Mouse (Mus musculus) ES-E14 (cell line): Measurements from ENCODE around the gene Ank2. TPM values are rescaled to one million over a fixed set of nuclear protein-coding genes. Genes with fewer than 3 reads are reported as not detected.

Experiments
- DNase-seq: peaks from one replicate; pipeline ENCODE4 v3.0.0-alpha.2; 2013; ENCODE audit warnings: low read depth, low spot score
- H3K27ac ChIP-seq: 2 replicates; pipeline ENCODE4 v1.5.1; 2012; ENCODE audit warnings: low read depth, mild to moderate bottlenecking, low read length, moderate library complexity, mixed read lengths; ENCODE audit not compliant: poor library complexity, insufficient read depth, severe bottlenecking
- H3K36me3 ChIP-seq: 2 replicates; pipeline ENCODE4 v1.6.1; 2012; ENCODE audit warnings: mild to moderate bottlenecking, low read length, moderate library complexity, mixed read lengths; ENCODE audit not compliant: control insufficient read depth, poor library complexity, insufficient read depth, severe bottlenecking
- H3K4me1 ChIP-seq, 2 experiments: fragments of 150-350 bp in 1 of 2; sonication (generic) in 1 of 2; 2 replicates each; pipeline ENCODE4 v1.6.1; 2012; ENCODE audit warnings: low read length in 2 of 2, mild to moderate bottlenecking in 1 of 2, mixed read lengths in 1 of 2; ENCODE audit not compliant: control insufficient read depth in 2 of 2, insufficient read depth in 2 of 2, poor library complexity in 1 of 2
- H3K4me3 ChIP-seq, 2 experiments: fragments of 150-350 bp in 1 of 2; sonication (generic) in 1 of 2; 2 replicates each; pipeline ENCODE4 v1.5.1; 2012; ENCODE audit warnings: low read length in 2 of 2, low read depth in 1 of 2, mild to moderate bottlenecking in 1 of 2, mixed read lengths in 1 of 2; ENCODE audit not compliant: insufficient read depth in 1 of 2, poor library complexity in 1 of 2, severe bottlenecking in 1 of 2
- H3K9ac ChIP-seq: 2 replicates; pipeline ENCODE4 v1.6.1; 2012; ENCODE audit warnings: low read depth, mild to moderate bottlenecking, low read length, mixed read lengths; ENCODE audit not compliant: poor library complexity, insufficient read depth, severe bottlenecking
- H3K9me3 ChIP-seq: fragments of 150-350 bp; sonication (generic); 2 replicates; pipeline ENCODE4 v1.6.1; 2012; ENCODE audit warnings: low read depth, mild to moderate bottlenecking, low read length; ENCODE audit not compliant: control insufficient read depth, insufficient read depth
- CHD2 ChIP-seq: IDR thresholded peaks from 2 replicates; pipeline ENCODE4 v1.6.1; 2014; ENCODE audit warnings: mild to moderate bottlenecking, low read depth, low read length, inconsistent platforms
- HCFC1 ChIP-seq: IDR thresholded peaks from 2 replicates; pipeline ENCODE4 v1.6.1; 2012; ENCODE audit warnings: low read length, inconsistent platforms, borderline replicate concordance; ENCODE audit not compliant: insufficient read depth
- MAFK ChIP-seq: IDR thresholded peaks from 2 replicates; pipeline ENCODE4 v1.6.1; 2014; ENCODE audit warnings: mild to moderate bottlenecking, low read depth, low read length, inconsistent platforms; ENCODE audit not compliant: insufficient read depth
- ZC3H11A ChIP-seq: IDR thresholded peaks from 2 replicates; pipeline ENCODE4 v1.6.1; 2012; ENCODE audit warnings: low read depth, mild to moderate bottlenecking, inconsistent platforms, low read length, borderline replicate concordance
- ZNF384 ChIP-seq: IDR thresholded peaks from 2 replicates; pipeline ENCODE4 v1.6.1; 2012; ENCODE audit warnings: low read depth, low read length, inconsistent platforms
- in situ Hi-C, 2 experiments: fragments of 600-800 bp; cut with MboI; formaldehyde crosslinking; loops; one replicate each; pipeline ENCODE4 v1.15.1; 2025; ENCODE audit warnings: low sequenced_read_pairs in 2 of 2, inconsistent platforms in 1 of 2; ENCODE audit not compliant: unreplicated experiment in 2 of 2
- total RNA-seq: library from RNA; depleted of rRNA; stranded (reverse); fragments of 300-350 nt; gene quantifications from 2 replicates; pipeline ENCODE4 v1.2.3, GENCODE M21; 2012

Ank2 gene
- total RNA-seq, 1 experiment = 15.2 TPM

GRCm38 (mm10) chr3:127539193-127539592 is 40.0 kb upstream of the Ank2 start:
- DNase-seq = no peak
- Histone ChIP-seq H3K9ac (no peak overlapping the region), H3K9me3 (no peaks in the 10 kb centered on the region), H3K4me3 (no peak overlapping the region), H3K36me3 (no peaks in the 10 kb centered on the region; the same call in none of the 2 replicates), H3K27ac (no peak overlapping the region), H3K4me1 (no peaks in the 10 kb centered on the region; a peak in 1 of 4 replicates)
- in situ Hi-C loops = no loop called here
- TF ChIP-seq MAFK (no peak), HCFC1 (no peak), ZNF384 (no peak)

DNA sequence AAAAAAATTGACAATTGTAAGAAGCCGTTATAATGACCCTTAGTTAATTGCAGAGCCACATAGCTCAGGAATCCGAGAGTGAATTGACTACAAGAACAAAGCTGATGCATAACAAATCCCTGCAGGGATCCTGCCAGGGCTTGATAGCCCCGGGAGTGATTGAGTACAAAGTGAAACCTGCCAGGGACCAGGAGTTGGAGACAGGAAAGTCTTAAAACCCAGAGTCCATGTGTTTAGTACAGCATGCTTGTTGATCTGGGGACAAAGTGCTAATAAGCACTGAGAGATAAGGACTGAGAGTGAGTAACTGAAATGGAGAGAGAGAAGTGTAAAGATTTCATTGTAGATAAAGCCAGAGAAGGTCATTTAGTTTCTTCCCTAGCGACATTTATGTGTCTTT is 31.1 kb upstream of the Ank2 start:
- Histone ChIP-seq H3K4me1 (peaks cover 0 to 4% of the 10 kb centered on the region in 2 experiments; a peak in 2 of 4 replicates), H3K27ac (no peak overlapping the region), H3K36me3 (no peaks in the 10 kb centered on the region), H3K9ac (no peak overlapping the region), H3K4me3 (no peak overlapping the region), H3K9me3 (no peaks in the 10 kb centered on the region)
- DNase-seq = no peak
- TF ChIP-seq CHD2 = no peak
- TF ChIP-seq MAFK = no peak
- no peak for TF ChIP-seq HCFC1
- TF ChIP-seq ZNF384 = no peak
- TF ChIP-seq ZC3H11A = no peak
- in situ Hi-C loops = no loop called here

- peaks cover 0 to 4% of the 10 kb centered on the region in 2 experiments; a peak in 2 of 4 replicates for H3K4me1 ChIP-seq
- TF ChIP-seq MAFK (no peak), ZNF384 (no peak), HCFC1 (no peak), CHD2 (no peak), ZC3H11A (no peak)
- DNase-seq = no peak
- no peak overlapping the region for H3K4me3 ChIP-seq
- no peak overlapping the region for H3K27ac ChIP-seq
- no peaks in the 10 kb centered on the region for H3K9me3 ChIP-seq
- H3K36me3 ChIP-seq = no peaks in the 10 kb centered on the region
- no peak overlapping the region for H3K9ac ChIP-seq
- in situ Hi-C loops = no loop called here
Observed at GRCm38 (mm10) chr3:127529824-127530223, 30.7 kb upstream of the Ank2 start.

- Histone ChIP-seq H3K36me3 (no peaks in the 10 kb centered on the region), H3K9me3 (no peaks in the 10 kb centered on the region), H3K4me1 (peaks cover 0 to 4% of the 10 kb centered on the region in 2 experiments; a peak in 2 of 4 replicates), H3K27ac (no peak overlapping the region), H3K9ac (no peak overlapping the region), H3K4me3 (no peak overlapping the region)
- TF ChIP-seq ZC3H11A (no peak), CHD2 (no peak), MAFK (no peak), ZNF384 (no peak), HCFC1 (no peak)
- DNase-seq = no peak
- in situ Hi-C loops = no loop called here
Observed at GRCm38 (mm10) chr3:127529210-127529609, 30.1 kb upstream of the Ank2 start.
